Mouse (Mus musculus) C2C12 (cell line): ENCODE measurements around the gene Med28. TPM values are rescaled to one million over a fixed set of nuclear protein-coding genes. Genes with fewer than 3 reads are reported as not detected.

Source experiments
- H3K27me3 ChIP-seq: one replicate; pipeline ENCODE4 v1.6.1; 2011; ENCODE audit not compliant: control insufficient read depth, insufficient read depth, insufficient read length
- H3K36me3 ChIP-seq: one replicate; pipeline ENCODE4 v1.6.1; 2011; ENCODE audit not compliant: control insufficient read depth, insufficient read depth
- H3K4me3 ChIP-seq: one replicate; pipeline ENCODE4 v1.5.1; 2011; ENCODE audit warnings: mild to moderate bottlenecking, control low read depth; ENCODE audit not compliant: poor library complexity, insufficient read depth, severe bottlenecking
- H3K79me2 ChIP-seq: one replicate; pipeline ENCODE4 v1.6.1; 2011; ENCODE audit not compliant: control insufficient read depth, insufficient read depth
- H3K79me3 ChIP-seq: one replicate; pipeline ENCODE4 v1.6.1; 2011; ENCODE audit warnings: low read depth, control low read depth
- H3ac ChIP-seq: one replicate; pipeline ENCODE3; 2011; ENCODE audit warnings: low read depth; ENCODE audit not compliant: control insufficient read depth, insufficient read length
- CEBPB ChIP-seq: IDR thresholded peaks from one replicate; pipeline ENCODE4 v1.6.1; 2011; ENCODE audit warnings: low read depth, mild to moderate bottlenecking, control low read depth, moderate library complexity
- CTCF ChIP-seq: IDR thresholded peaks from one replicate; pipeline ENCODE4 v1.5.1; 2011; ENCODE audit not compliant: control insufficient read depth, insufficient read depth, insufficient read length
- FOSL1 ChIP-seq: IDR thresholded peaks from one replicate; pipeline ENCODE4 v1.8.0; 2011; ENCODE audit warnings: mild to moderate bottlenecking, low read length; ENCODE audit not compliant: poor library complexity, insufficient read depth, severe bottlenecking
- MAX ChIP-seq: IDR thresholded peaks from one replicate; pipeline ENCODE4 v1.6.1; 2011; ENCODE audit warnings: mild to moderate bottlenecking, control low read depth
- MYOD1 ChIP-seq: IDR thresholded peaks from one replicate; pipeline ENCODE4 v1.6.1; 2011; ENCODE audit warnings: low read depth; ENCODE audit not compliant: control insufficient read depth, insufficient read length
- MYOG ChIP-seq: IDR thresholded peaks from one replicate; pipeline ENCODE4 v1.6.1; 2011; ENCODE audit not compliant: control insufficient read depth, insufficient read length; ENCODE audit errors: extremely low read depth
- USF1 ChIP-seq: IDR thresholded peaks from one replicate; pipeline ENCODE4 v1.6.1; 2011; ENCODE audit warnings: low read depth, mild to moderate bottlenecking, control low read depth, moderate library complexity
- polyA plus RNA-seq: library from polyadenylated mRNA; unstranded; fragments of >200 nt; fragmentation: generic; extraction: Trizol; gene quantifications from one replicate; pipeline ENCODE4 v1.2.1, GENCODE M21; 2012; ENCODE audit warnings: missing spikeins

The Med28 gene
- polyA plus RNA-seq, 1 experiment, result 166 TPM

DNA sequence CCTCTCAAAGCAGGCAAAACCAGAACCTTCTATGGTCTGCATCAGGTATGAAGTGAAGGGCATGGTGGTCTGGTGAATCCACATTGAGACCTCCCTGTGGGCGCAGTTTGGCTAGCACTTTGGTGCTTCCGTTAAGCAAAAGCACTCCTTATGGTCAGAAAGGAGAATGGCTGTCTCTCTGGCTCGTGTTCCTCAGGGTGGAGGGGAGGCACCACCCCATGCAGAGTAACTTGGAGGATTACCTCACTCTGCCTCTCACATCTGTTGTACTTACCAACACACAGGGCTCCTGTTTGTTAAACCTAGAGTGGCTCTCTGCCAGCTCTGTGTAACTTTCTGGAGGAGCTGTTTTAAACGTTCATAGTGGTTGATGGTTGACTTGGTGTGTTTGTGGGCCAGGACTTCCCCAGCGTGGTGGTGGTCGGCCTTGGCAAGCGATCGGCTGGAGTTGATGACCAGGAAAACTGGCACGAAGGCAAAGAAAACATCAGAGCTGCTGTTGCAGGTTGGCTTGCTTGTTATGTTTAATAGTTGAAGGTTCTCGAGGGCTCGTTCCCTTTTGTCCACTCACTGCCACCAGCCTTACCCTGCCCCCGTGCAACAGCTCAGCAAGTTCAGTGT is 23.0 kb upstream of the Med28 start:
- Histone ChIP-seq H3ac (no peak overlapping the region), H3K79me2 (peaks cover 55% of the 10 kb centered on the region), H3K36me3 (peaks cover 48% of the 10 kb centered on the region), H3K27me3 (no peaks in the 10 kb centered on the region), H3K79me3 (peaks cover 16% of the 10 kb centered on the region), H3K4me3 (no peak overlapping the region)
- TF ChIP-seq FOSL1, result no peak
- no peak for TF ChIP-seq MYOG
- no peak for TF ChIP-seq MYOD1

- Histone ChIP-seq H3K36me3 (peaks cover 53% of the 10 kb centered on the region), H3K4me3 (no peak overlapping the region), H3ac (no peak overlapping the region), H3K79me3 (peaks cover 16% of the 10 kb centered on the region), H3K27me3 (no peaks in the 10 kb centered on the region), H3K79me2 (peaks cover 55% of the 10 kb centered on the region)
- TF ChIP-seq CEBPB (no peak), MAX (no peak), USF1 (no peak), CTCF (no peak)
Observed at GRCm38 (mm10) chr5:45497564-45497963, 22.5 kb upstream of the Med28 start.

DNA sequence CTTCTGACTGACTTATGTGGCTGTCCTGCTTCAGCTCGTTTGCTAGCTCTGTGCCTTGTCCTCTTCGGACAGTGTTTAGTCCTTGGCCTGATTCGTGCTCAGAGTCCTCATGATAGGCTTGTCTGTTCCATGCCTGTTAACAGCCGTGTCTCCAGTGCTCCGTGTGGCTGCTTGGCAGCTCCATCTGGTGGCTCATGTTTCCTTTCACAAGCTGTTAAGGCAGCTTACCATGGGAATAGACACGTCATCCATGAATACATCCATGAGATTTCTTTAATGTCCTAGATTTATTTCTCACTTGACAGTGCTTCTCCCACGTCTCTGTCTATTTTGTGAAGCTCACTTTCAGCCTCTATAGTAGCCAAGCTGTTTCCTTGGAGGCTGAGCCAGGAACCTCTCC is 10.0 kb upstream of the Med28 start:
- TF ChIP-seq MAX, result no peak
- no peak for TF ChIP-seq CTCF
- no peak for TF ChIP-seq FOSL1
- no peak for TF ChIP-seq USF1
- TF ChIP-seq MYOD1, result no peak
- no peak for TF ChIP-seq MYOG
- TF ChIP-seq CEBPB, result no peak
- no peak overlapping the region for H3ac ChIP-seq
- H3K79me3 ChIP-seq, result no peaks in the 10 kb centered on the region
- no peak overlapping the region for H3K4me3 ChIP-seq
- no peaks in the 10 kb centered on the region for H3K79me2 ChIP-seq
- no peaks in the 10 kb centered on the region for H3K27me3 ChIP-seq
- H3K36me3 ChIP-seq, result peaks cover 79% of the 10 kb centered on the region

DNA sequence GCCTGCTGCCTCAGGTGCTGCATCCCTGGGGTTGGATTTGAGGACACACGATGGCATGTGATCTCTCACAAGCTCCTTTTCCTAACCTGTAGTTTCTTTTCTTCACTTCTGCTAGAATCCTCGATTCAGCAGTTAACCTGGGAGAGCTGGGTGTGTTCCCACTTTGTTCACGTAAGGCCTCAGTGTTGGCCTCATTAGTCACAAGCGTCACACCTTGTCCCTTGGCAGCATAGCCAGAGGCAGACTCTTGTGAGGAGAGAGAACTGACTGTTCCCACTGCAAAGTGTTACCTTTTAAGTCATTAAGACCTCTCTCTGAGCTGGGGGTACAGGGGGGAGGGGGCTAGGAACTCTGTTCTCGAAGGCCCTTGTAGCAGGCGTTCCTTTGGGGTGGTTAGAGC is 7.1 kb upstream of the Med28 start:
- TF ChIP-seq FOSL1 (no peak), CEBPB (no peak), MAX (no peak), CTCF (no peak), MYOD1 (no peak), USF1 (no peak), MYOG (no peak)
- no peaks in the 10 kb centered on the region for H3K27me3 ChIP-seq
- H3K36me3 ChIP-seq, result peaks cover 55% of the 10 kb centered on the region
- H3K79me3 ChIP-seq, result no peaks in the 10 kb centered on the region
- no peaks in the 10 kb centered on the region for H3K79me2 ChIP-seq
- H3K4me3 ChIP-seq, result no peak overlapping the region
- H3ac ChIP-seq, result no peak overlapping the region

GRCm38 (mm10) chr5:45513511-45513910 is 6.5 kb upstream of the Med28 start:
- Histone ChIP-seq H3ac (no peak overlapping the region), H3K36me3 (peaks cover 50% of the 10 kb centered on the region), H3K79me2 (no peaks in the 10 kb centered on the region), H3K27me3 (no peaks in the 10 kb centered on the region), H3K4me3 (no peak overlapping the region), H3K79me3 (no peaks in the 10 kb centered on the region)
- TF ChIP-seq MAX (no peak), USF1 (no peak), MYOD1 (no peak), MYOG (no peak), FOSL1 (no peak), CTCF (no peak), CEBPB (no peak)

GRCm38 (mm10) chr5:45514599-45514998 is 5.4 kb upstream of the Med28 start:
- TF ChIP-seq MAX (no peak), CEBPB (no peak), MYOG (no peak), FOSL1 (no peak), CTCF (no peak), USF1 (no peak), MYOD1 (no peak)
- Histone ChIP-seq H3K79me3 (no peaks in the 10 kb centered on the region), H3K79me2 (no peaks in the 10 kb centered on the region), H3K27me3 (no peaks in the 10 kb centered on the region), H3K4me3 (no peak overlapping the region), H3ac (no peak overlapping the region), H3K36me3 (peaks cover 42% of the 10 kb centered on the region)
